Mouse (Mus musculus) ES-Bruce4 (cell line): Measurements from ENCODE around the gene Cldn13.

ENCODE experiments used
- CTCF ChIP-seq: IDR thresholded peaks from one replicate; pipeline ENCODE4 v1.8.1; 2011; ENCODE audit warnings: low read depth, low read length
- EP300 ChIP-seq: IDR thresholded peaks from 2 replicates; pipeline ENCODE4 v1.6.1; 2011; ENCODE audit warnings: low read depth, low read length; ENCODE audit not compliant: insufficient read depth
- POLR2A ChIP-seq: IDR thresholded peaks from one replicate; pipeline ENCODE4 v1.8.1; 2011; ENCODE audit warnings: low read length; ENCODE audit not compliant: insufficient read depth

GRCm38 (mm10) chr5:134867320-134868144 is 47.8 kb downstream of the Cldn13 start:
- TF ChIP-seq EP300 (no peak), CTCF (no peak), POLR2A (no peak)
